Mouse (Mus musculus): ENCODE measurements around the gene Pde10a.

DNA sequence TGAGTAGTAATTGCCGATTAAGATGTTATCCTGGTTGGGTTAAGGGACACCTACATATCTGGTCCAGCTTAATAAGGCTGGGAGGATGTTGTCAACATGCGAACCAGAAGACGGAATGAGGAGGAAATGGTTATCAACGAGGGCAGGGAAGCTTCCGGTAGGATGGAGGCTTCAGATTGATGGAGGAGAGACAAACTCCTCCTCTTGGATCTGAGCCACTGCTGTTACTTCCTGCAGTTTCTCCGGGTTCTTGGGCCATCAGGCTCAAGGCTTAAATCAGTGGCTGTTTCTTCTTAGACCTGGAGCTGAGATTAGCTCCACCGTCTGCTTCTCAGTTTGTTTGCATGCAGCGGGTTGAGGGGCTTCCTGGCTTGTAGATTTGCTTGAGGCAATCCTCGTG is 30.6 kb downstream of the Pde10a start:
- TF ChIP-seq POLR2A (IDR thresholded peaks at IDR 0.05; ENCODE audit: extremely low read depth, insufficient read depth, low read length): no peak
- TF ChIP-seq CTCF (IDR thresholded peaks at IDR 0.05; ENCODE audit: low read depth, low read length): no peak
